Mouse (Mus musculus): ENCODE results near the gene Plekhs1. TPM values are rescaled to one million over a fixed set of nuclear protein-coding genes. Genes with fewer than 3 reads are reported as not detected.

Plekhs1 gene
- not detected for polyA plus RNA-seq (2017; shearing (Covaris generic))

GRCm38 (mm10) chr19:56461522-56462101 is at the start of gene Plekhs1:
Gene Plekhs1 (plus strand): TSS chr19:56461640.

Other genes starting within 250 kb of the Plekhs1 start
- gene Habp2, start 174.5 kb upstream of the Plekhs1 start, polyA plus RNA-seq (2017; shearing (Covaris generic)), result not detected
- 0.11 TPM for gene Nrap, start 71.6 kb upstream of the Plekhs1 start, polyA plus RNA-seq (2017; shearing (Covaris generic))
- gene Casp7, start 64.5 kb upstream of the Plekhs1 start, polyA plus RNA-seq (2017; shearing (Covaris generic)), result 46.7 TPM
- 14.6 TPM for gene Dclre1a, start 86.6 kb downstream of the Plekhs1 start, polyA plus RNA-seq (2017; shearing (Covaris generic))
- gene Nhlrc2, start 86.6 kb downstream of the Plekhs1 start, polyA plus RNA-seq (2017; shearing (Covaris generic)), result 5.2 TPM

Data from activated CD4-positive, CD25-positive, alpha-beta regulatory T cell, adult 9 weeks (primary cell).